Mouse (Mus musculus) gonadal fat pad, adult 2 months (tissue): Measurements from ENCODE around the gene Ube2l3. TPM values are rescaled to one million over a fixed set of nuclear protein-coding genes. Genes with fewer than 3 reads are reported as not detected.
"Not testable (repeated sequence)": the region's sequence is repeated elsewhere in the genome, so short reads cannot be mapped to it uniquely, and the experiment has no call there.

Experiments
- DNase-seq: peaks from one replicate; pipeline ENCODE4 v3.0.0-alpha.2; 2012; ENCODE audit warnings: low read depth
- polyA plus RNA-seq: library from polyadenylated mRNA; depleted of rRNA; stranded (reverse); fragments of >200 nt; gene quantifications from 2 replicates; pipeline ENCODE4 v1.2.3, GENCODE M21; 2012; rRNA removed

Gene Ube2l3
- 48.4 and 51.4 TPM in 2 replicates for polyA plus RNA-seq

- no peak for DNase-seq
These were observed at the start of gene Ube2l3 for GRCm38 (mm10) chr16:17202549-17202948. TSS of gene Ube2l3 (minus strand) at chr16:17202649.

DNA sequence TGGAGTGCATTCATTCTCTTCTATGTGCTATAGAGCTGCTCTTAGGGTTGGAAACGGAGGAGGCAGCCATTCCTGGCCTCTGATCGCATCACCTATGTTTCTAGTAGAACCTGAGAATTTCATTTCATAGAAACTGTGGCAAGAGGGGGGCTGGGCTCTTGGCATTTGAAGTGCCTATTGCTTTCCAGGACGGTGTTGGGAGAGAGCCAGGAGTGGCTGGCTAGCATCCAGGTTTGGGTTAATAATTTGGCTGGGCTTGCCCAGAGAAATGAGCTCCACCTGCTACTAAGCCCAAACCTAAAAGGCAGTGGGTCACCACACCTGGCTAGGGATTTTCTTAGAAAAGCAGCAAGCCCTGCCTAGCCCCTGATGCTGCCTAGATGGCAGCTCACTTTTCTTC lies 49.1 kb upstream of the Ube2l3 start:
- no peak for DNase-seq

DNA sequence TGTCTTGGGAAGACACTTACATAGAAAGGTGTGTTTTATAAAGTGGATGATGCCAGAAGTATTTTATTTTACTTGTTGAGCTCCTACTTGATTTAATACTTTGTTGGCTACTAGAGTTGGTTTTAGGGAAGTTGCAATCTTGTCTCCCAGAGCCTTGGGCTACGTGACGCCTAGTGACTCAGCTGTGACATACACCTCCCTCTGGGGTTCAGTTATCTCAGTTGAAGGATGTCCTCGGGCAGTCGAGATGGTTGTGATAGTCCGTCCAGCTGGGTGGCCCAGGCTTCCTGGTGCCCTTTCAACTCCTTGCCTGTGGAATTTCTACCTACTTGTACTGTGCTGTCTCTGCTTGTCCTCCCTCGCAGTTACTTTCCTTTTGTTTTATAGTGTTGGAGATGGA lies 46.7 kb upstream of the Ube2l3 start:
- no peak for DNase-seq

- no peak for DNase-seq
These were observed 45.3 kb upstream of the Ube2l3 start for GRCm38 (mm10) chr16:17247727-17248126.

DNA sequence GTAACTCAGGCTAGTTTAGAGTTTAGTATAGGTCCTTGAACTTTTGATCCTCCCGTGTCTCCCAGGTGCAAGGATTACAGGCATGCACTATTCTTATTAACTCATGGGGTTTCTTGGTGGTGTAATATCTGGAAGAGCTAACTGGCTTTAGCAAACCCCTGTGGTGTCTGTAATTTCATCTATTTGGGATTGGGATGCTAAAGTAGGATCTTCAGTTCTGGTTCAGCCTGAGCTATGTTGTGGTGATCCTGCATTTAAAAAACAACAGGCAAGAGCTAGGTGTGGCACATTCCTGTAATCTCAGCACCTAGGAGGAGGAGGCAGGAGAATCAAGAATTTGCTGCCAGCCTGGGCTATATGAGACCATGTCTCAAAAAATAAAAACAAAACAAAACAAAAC lies 42.5 kb upstream of the Ube2l3 start:
- no peak for DNase-seq

DNA sequence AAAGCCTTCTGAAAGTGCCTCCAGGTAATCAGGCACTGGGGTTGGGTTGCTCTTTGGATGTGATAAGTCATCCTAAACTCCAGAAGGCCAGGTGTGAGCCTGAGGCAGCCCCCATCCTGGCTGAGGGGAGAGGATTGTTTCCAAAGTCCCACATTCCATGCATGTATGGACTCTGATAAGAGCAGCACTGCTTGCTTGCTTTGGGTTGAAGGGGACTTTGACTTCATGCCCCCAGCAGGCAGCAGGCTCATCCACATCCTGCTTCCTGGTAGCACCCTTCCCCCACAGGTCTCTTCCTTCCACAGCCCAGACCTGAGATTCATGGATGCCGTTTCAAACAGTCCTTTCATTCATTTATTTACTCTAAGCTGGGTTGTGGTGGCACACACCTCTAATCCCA lies 41.3 kb upstream of the Ube2l3 start:
- no peak for DNase-seq

GRCm38 (mm10) chr16:17239409-17239808 lies 37.0 kb upstream of the Ube2l3 start:
- no peak for DNase-seq

GRCm38 (mm10) chr16:17237634-17238033 lies 35.2 kb upstream of the Ube2l3 start:
- DNase-seq: no peak

DNA sequence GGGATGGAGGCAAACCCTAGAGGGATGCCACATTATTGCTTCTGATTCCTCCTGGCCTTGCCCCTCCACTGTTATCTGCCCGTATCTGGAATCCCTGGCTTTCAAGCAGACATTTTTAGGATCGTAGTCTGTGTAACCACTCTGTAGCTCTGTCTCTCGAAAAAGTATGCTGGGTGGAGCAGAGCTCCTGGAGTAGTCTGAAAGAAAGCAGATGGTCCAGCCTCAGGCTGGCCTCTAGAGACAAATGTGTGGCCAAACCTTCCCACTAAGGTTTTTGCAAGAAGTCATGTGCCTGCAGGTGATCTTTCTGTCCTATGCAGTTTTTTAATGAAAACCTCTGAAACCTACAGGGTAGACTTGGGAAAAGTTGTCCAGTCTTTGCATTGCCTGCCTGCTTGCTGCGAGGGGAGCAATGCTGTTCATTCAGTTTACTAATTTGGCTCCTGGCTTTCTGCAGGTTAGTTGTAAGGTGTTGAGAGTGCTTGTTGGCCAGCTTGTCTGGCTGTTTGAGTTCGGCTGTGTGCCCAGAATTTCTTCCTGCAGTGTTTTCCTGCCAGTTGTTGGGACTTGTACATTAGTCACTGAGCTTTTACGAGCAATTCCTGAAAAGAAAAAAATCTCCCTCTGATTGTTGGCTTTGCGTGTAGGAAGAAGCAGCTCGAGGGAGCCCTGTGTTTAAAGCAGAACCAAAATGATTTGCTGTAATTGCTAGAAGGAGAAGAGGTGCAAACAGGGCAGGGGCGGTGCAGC lies 32.6 kb upstream of the Ube2l3 start:
- DNase-seq: peak; percentile 87

DNA sequence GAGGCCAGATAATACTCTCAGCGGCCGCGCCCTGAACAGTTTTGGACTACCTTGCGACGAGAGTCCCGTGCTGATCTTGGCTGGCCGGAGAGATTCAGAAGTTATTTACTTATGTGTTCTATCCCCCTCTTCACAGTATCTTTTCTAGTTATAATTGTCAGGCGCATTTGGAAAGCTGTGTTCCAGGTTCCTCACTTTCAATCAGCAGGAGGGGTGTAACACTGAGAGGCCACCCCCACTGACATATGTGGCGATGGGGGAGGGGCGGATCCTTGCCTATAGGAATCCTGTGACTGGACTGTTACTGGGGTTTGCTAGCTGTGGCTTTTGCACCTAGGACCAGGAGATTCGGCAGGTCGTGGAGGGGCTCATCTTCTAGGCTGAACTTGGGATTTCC lies 32.0 kb upstream of the Ube2l3 start:
- no peak for DNase-seq

- DNase-seq: no peak
These were observed 31.5 kb upstream of the Ube2l3 start for GRCm38 (mm10) chr16:17233702-17234498.

GRCm38 (mm10) chr16:17232794-17233701 lies 30.6 kb upstream of the Ube2l3 start, which contains the start of gene Hic2:
TSS of gene Hic2 (plus strand) at chr16:17233572.
- no peak for DNase-seq

GRCm38 (mm10) chr16:17231523-17231922 lies 29.1 kb upstream of the Ube2l3 start:
- DNase-seq: not testable (repeated sequence)

GRCm38 (mm10) chr16:17226496-17226895 lies 24.0 kb upstream of the Ube2l3 start:
- DNase-seq: no peak

DNA sequence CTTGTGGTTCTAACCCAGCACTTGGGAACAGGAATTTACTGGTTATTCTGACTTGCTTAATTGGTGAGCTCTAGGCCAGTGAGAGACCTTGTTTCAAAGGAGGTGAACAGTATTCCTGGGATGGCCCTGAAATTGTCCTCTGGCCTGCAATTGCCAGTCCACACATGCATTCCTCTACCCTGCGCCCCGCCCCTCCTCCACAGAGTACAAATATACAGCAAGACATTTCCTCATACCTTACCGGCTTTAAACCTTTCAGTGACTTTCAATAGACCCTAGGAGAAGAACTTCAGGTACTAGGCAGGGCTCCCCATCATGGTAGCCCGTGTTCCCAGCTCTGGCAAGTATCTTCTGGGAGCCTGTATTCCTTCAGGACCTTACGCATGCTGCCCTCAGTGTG lies 23.1 kb upstream of the Ube2l3 start:
- no peak for DNase-seq

- DNase-seq: no peak
These were observed 19.7 kb upstream of the Ube2l3 start for GRCm38 (mm10) chr16:17222197-17222596.

DNA sequence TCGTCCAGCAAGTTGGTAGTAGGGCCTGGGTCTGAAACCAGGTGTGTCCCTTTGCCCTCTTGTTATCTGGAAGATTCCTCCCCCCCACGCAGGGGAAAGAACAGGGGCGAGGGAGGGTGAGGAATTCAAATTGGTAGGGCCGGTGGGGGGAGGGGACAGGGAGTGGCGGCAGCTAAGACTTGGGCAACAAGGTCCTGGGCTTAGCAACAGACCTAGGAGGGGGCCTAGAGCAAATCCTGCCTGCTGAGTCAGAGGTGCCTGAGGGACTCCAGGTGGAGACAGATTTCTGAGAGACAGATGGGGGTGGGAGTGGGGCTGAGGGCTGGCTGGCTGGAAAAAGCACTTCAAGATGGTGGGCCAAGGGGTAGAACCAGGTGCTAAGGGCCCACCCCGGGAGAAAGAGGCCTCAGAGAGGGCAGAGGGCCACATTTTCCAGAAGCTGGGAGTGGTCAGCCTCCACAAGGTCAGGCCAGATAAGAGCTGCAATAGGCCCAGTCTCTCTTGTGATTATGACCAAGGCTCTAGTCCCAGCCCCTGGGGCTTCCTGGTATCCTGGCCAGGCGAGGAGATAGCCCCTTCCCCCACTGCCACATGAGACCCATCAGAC lies 17.8 kb upstream of the Ube2l3 start:
- DNase-seq: no peak

DNA sequence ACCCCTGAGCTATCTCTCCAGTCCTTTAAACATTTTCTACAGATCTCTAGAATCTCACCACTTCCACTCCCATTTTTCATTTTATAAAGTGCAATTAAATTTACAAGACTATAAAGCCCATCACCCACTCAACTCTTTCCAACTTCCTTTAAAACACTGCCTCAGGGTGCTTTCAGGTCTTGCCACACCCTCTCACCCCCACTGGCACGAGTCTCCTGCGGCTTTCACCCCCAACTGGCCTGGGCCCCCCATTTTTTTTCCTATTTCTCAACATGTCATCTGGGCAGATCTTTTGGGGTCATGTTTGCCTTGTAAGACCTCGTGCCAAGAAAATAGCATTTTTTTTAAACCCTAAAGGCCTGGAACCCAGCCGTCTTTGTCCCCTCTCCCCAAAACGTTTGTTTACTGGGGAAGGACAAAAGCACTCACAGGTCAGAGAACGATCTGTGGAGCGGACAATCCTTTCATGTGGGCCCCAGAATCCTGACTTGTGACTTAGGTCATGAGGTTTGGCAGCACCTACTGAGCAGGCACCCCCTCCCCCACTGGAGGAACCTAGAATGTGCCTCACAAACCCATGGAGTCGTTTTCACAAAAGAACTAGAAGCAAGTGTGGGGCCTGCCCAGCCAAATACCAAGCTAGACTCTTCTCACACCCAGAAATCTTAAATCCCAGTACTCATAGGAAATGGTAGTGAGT lies 14.6 kb upstream of the Ube2l3 start:
- DNase-seq: no peak

GRCm38 (mm10) chr16:17209981-17210838 lies 7.8 kb upstream of the Ube2l3 start:
- no peak for DNase-seq

- DNase-seq: no peak
These were observed 7.0 kb upstream of the Ube2l3 start for GRCm38 (mm10) chr16:17209404-17209960.
